Mouse (Mus musculus): Measurements from ENCODE around the gene Ier3. TPM values are rescaled to one million over a fixed set of nuclear protein-coding genes. Genes with fewer than 3 reads are reported as not detected.
"Not testable (repeated sequence)": the region's sequence is repeated elsewhere in the genome, so short reads cannot be mapped to it uniquely, and the experiment has no call there.

Ier3 gene
- polyA plus RNA-seq, 1 experiment, result not detected

GRCm38 (mm10) chr17:35837487-35837886, 16.0 kb downstream of the Ier3 start:
- under 1% methylated on average over 18 of the region's 18 CpGs for WGBS

DNA sequence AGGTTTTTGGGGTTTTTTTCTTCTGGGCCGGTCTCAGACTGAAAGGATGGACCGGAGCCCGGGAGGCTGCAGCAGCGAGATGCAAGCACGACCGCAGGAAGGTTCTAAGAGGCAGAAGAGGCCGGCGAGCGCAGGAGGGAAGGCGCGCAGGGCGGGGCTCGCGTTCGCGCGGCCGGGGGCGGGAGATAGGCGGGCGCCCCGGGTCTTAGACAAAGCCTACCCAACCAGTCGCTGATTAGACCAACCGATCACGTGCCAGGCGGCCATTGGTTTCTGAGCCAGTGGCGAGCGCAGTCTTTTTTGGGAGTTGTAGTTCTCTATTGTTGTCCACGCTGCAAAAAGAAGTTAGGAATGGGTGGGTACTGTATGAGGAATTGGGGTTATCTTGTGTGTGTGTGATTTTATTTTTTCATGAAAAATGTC, 16.6 kb downstream of the Ier3 start, which contains the start of gene Tubb5:
Tubb5 (minus strand) TSS at position 185 of the 423 bp plus-strand sequence.
- Histone ChIP-seq H3K4me3 (ENCODE audit: insufficient read depth, low read depth, low read length) (peak within 1 kb of the TSS; percentile 82), H3K4me1 (ENCODE audit: control insufficient read depth, insufficient read depth, low read length) (peaks cover 20% of the 10 kb centered on the region), H3K27ac (ENCODE audit: insufficient read depth, low read depth, low read length) (peak within 1 kb of the TSS; percentile 81)
- WGBS, result 1% methylated on average over 29 of the region's 29 CpGs
- peak; percentile 95 for TF ChIP-seq POLR2A (IDR thresholded peaks at IDR 0.05; ENCODE audit: insufficient read depth, low read depth, low read length)
- TF ChIP-seq CTCF (IDR thresholded peaks at IDR 0.05; ENCODE audit: insufficient read depth, low read depth, low read length), result no peak

More at GRCm38 (mm10) chr17:35837487-35837886, 16.0 kb downstream of the Ier3 start:
- peak overlapping the region; percentile 81 for H3K27ac ChIP-seq (ENCODE audit: insufficient read depth, low read depth, low read length)
- peak overlapping the region; percentile 82 for H3K4me3 ChIP-seq (ENCODE audit: insufficient read depth, low read depth, low read length)
- H3K4me1 ChIP-seq (ENCODE audit: control insufficient read depth, insufficient read depth, low read length), result peaks cover 20% of the 10 kb centered on the region
- no peak for TF ChIP-seq POLR2A (IDR thresholded peaks at IDR 0.05; ENCODE audit: insufficient read depth, low read depth, low read length)
- no peak for TF ChIP-seq CTCF (IDR thresholded peaks at IDR 0.05; ENCODE audit: insufficient read depth, low read depth, low read length)

- Histone ChIP-seq H3K27ac (ENCODE audit: insufficient read depth, low read depth, low read length) (no peak overlapping the region), H3K4me1 (ENCODE audit: control insufficient read depth, insufficient read depth, low read length) (peaks cover 20% of the 10 kb centered on the region), H3K4me3 (ENCODE audit: insufficient read depth, low read depth, low read length) (no peak overlapping the region)
- WGBS, result 3% methylated on average over 5 of the region's 5 CpGs
- TF ChIP-seq CTCF (IDR thresholded peaks at IDR 0.05; ENCODE audit: insufficient read depth, low read depth, low read length), result no peak
- no peak for TF ChIP-seq POLR2A (IDR thresholded peaks at IDR 0.05; ENCODE audit: insufficient read depth, low read depth, low read length)
Observed at GRCm38 (mm10) chr17:35838570-35838969, 17.1 kb downstream of the Ier3 start.

DNA sequence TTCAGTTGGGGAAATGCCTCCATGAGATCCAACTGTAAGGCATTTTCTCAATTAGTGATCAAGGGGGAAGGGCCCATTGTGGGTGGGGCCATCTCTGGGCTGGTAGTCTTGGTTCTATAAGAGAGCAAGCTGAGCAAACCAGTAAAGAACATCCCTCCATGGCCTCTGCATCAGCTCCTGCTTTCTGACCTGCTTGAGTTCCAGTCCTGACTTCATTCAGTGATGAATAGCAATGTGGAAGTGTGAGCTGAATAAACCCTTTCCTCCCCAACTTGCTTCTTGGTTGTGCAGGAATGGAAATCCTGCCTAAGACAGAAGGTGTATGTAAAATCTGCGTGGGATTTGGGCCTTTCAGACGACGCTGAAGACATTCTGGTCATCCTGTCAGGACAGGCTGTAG, 17.5 kb downstream of the Ier3 start:
- not testable (repeated sequence) for H3K27ac ChIP-seq (ENCODE audit: insufficient read depth, low read depth, low read length); H3K4me3 ChIP-seq (ENCODE audit: insufficient read depth, low read depth, low read length)
- 60% methylated on average over 3 of the region's 3 CpGs for WGBS
- peaks cover 20% of the 10 kb centered on the region for H3K4me1 ChIP-seq (ENCODE audit: control insufficient read depth, insufficient read depth, low read length)

DNA sequence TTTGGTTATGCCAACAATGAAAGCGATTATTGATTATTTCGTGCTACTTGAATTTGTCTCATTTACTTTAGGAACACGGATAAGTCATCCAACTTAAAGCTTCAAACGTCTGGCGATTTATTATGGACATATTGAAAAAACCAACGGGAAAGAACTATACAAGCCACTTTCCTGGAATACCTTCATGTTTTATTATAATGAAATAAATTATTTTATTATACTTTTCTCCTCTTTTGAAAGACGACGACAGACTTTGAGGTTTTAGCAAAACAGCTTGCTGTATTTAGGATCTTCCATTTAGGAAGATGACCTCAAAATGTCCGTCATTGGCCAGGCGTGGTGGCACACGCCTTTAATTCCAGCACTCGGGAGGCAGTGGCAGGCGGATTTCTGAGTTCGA, 19.1 kb downstream of the Ier3 start:
- WGBS, result 49% methylated on average over 14 of the region's 14 CpGs
- Histone ChIP-seq H3K4me3 (ENCODE audit: insufficient read depth, low read depth, low read length) (peak overlapping the region; percentile 37; the same call in 1 of the 2 replicates), H3K4me1 (ENCODE audit: control insufficient read depth, insufficient read depth, low read length) (peaks cover 12% of the 10 kb centered on the region; the same call in 1 of the 2 replicates), H3K27ac (ENCODE audit: insufficient read depth, low read depth, low read length) (no peak overlapping the region)
- TF ChIP-seq POLR2A (IDR thresholded peaks at IDR 0.05; ENCODE audit: insufficient read depth, low read depth, low read length) (no peak), CTCF (IDR thresholded peaks at IDR 0.05; ENCODE audit: insufficient read depth, low read depth, low read length) (no peak)

DNA sequence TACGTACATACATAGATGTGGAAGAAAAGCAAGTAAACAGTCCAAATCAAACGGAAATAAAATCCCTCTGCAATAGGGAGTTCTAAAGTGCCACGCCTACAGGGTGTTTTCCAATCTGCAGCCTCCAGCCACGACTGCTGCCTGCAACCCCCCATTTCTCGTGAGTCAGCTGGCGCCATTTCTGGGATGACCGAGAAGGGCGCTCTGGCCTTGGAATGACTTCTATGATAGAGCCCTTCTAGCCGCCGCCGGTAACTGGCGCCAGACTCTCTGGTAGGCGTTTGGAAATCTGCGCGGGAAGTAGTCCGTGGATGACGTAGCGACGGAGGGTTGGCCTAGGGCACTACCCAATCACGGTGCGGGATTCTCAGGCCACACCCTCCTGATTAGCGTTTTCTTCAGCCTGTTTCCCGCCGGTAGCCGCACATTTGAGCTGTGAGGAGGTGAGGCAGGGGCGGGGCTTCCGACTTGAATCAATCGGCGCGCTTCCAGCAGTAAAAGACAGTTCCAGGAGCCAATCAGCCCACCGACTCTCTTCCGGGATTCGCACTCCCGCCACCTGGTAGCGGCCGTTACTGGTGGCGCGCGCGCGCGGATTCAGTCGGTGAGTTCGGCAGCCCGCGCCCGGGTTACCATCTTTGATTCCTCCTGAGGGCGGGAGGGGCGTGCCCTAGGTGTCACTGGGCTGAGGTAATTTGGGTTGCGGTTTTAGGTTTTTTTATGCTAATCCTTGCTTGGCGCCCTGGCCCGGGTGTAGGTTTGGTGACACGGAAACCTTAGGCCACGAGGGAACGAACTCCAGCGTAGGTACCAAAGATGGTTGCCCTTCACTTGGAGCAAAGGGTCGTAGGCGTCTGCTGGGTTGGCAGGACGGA, 19.8 kb downstream of the Ier3 start, which contains the start of gene Mdc1:
Mdc1 (plus strand) TSS at position 440 of the 875 bp plus-strand sequence.
- Histone ChIP-seq H3K27ac (ENCODE audit: insufficient read depth, low read depth, low read length) (no peak within 1 kb of the TSS), H3K4me3 (ENCODE audit: insufficient read depth, low read depth, low read length) (peak within 1 kb of the TSS; percentile 57), H3K4me1 (ENCODE audit: control insufficient read depth, insufficient read depth, low read length) (peaks cover 9% of the 10 kb centered on the region; the same call in 1 of the 2 replicates)
- under 1% methylated on average over 59 of the region's 59 CpGs for WGBS
- TF ChIP-seq CTCF (IDR thresholded peaks at IDR 0.05; ENCODE audit: insufficient read depth, low read depth, low read length) (no peak), POLR2A (IDR thresholded peaks at IDR 0.05; ENCODE audit: insufficient read depth, low read depth, low read length) (peak; percentile 39; the same call in 1 of the 2 replicates)

DNA sequence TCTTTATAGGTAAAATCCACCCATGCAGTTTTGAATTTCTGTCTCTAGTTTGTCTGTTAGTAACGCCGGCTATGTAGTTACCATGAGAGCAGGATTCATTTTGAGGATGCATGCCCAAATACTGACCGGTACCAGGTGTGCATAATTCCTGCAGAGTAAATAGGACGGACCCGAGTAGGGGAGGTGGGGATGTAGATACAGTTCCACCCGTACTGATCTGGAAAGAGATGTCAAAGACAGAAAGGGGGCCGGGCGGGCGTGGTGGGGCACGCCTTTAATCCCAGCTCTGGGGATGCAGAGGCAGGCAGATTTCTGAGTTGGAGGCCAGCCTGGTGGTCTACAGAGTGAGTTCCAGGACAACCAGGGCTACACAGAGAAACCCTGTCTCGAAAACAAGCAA, 20.5 kb downstream of the Ier3 start:
- H3K27ac ChIP-seq (ENCODE audit: insufficient read depth, low read depth, low read length), result no peak overlapping the region
- H3K4me3 ChIP-seq (ENCODE audit: insufficient read depth, low read depth, low read length), result peak overlapping the region; percentile 57

GRCm38 (mm10) chr17:35843514-35843913, 22.0 kb downstream of the Ier3 start:
- no peak overlapping the region for H3K27ac ChIP-seq (ENCODE audit: insufficient read depth, low read depth, low read length)
- TF ChIP-seq POLR2A (IDR thresholded peaks at IDR 0.05; ENCODE audit: insufficient read depth, low read depth, low read length), result no peak
- no peak for TF ChIP-seq CTCF (IDR thresholded peaks at IDR 0.05; ENCODE audit: insufficient read depth, low read depth, low read length)
- 97% methylated on average over 3 of the region's 3 CpGs for WGBS
- H3K4me3 ChIP-seq (ENCODE audit: insufficient read depth, low read depth, low read length), result no peak overlapping the region
- peaks cover 3% of the 10 kb centered on the region; the same call in 1 of the 2 replicates for H3K4me1 ChIP-seq (ENCODE audit: control insufficient read depth, insufficient read depth, low read length)

More for the DNA sequence above, 20.5 kb downstream of the Ier3 start:
- peaks cover 5% of the 10 kb centered on the region; the same call in 1 of the 2 replicates for H3K4me1 ChIP-seq (ENCODE audit: control insufficient read depth, insufficient read depth, low read length)
- 11% methylated on average over 11 of the region's 11 CpGs for WGBS
- no peak for TF ChIP-seq CTCF (IDR thresholded peaks at IDR 0.05; ENCODE audit: insufficient read depth, low read depth, low read length)

DNA sequence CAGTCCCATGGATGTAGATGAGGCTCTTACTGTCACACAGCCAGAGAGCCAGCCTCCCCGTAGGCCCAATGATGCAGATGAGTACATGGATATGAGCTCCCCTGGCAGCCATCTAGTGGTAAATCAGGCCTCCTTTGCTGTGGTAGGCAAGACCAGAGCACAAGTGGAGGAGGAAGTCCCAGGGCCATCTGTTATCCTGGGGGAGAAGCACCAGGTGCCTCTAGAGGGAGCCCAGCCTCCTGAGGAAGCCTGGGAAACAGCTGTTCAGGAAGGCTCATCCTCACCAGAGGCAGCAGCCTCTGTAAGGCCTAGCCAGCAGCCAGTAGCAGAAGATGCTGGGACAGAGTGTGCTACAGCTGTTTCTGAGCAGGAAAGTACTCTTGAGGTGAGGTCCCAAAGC, 26.6 kb downstream of the Ier3 start:
- H3K4me1 ChIP-seq (ENCODE audit: control insufficient read depth, insufficient read depth, low read length), result no peaks in the 10 kb centered on the region
- TF ChIP-seq POLR2A (IDR thresholded peaks at IDR 0.05; ENCODE audit: insufficient read depth, low read depth, low read length) (no peak), CTCF (IDR thresholded peaks at IDR 0.05; ENCODE audit: insufficient read depth, low read depth, low read length) (no peak)
- H3K27ac ChIP-seq (ENCODE audit: insufficient read depth, low read depth, low read length), result no peak overlapping the region
- WGBS, result 40% methylated on average over 1 of the region's 1 CpGs
- H3K4me3 ChIP-seq (ENCODE audit: insufficient read depth, low read depth, low read length), result no peak overlapping the region

Measured in olfactory bulb, adult 2 months (tissue).